Mouse (Mus musculus) heart, embryonic 11.5 days (tissue): Measurements from ENCODE around the gene Sept8. TPM values are rescaled to one million over a fixed set of nuclear protein-coding genes. Genes with fewer than 3 reads are reported as not detected.

Experiments used
- ATAC-seq: fragments of 200-750 bp; cut with Nextera tagmentation; replicated peaks from 2 replicates; pipeline ENCODE4 v1.8.0; 2017; ENCODE audit warnings: moderate library complexity; ENCODE audit not compliant: insufficient number of reproducible peaks, low FRiP score, low TSS enrichment
- H3K27ac ChIP-seq: fragments of 300-500 bp; sonication (generic); 2 replicates; pipeline ENCODE4 v1.5.1; 2014; ENCODE audit warnings: mild to moderate bottlenecking, low read depth, low read length
- H3K27me3 ChIP-seq: fragments of 300-500 bp; sonication (generic); 2 replicates; pipeline ENCODE4 v1.6.1; 2014; ENCODE audit warnings: mild to moderate bottlenecking, low read length, mixed read lengths; ENCODE audit not compliant: control insufficient read depth, insufficient read depth
- H3K36me3 ChIP-seq: fragments of 300-500 bp; sonication (generic); 2 replicates; pipeline ENCODE4 v1.6.1; 2014; ENCODE audit warnings: mild to moderate bottlenecking, low read length, moderate library complexity, mixed read lengths; ENCODE audit not compliant: control insufficient read depth, insufficient read depth
- H3K4me1 ChIP-seq: fragments of 300-500 bp; sonication (generic); 2 replicates; pipeline ENCODE4 v1.6.1; 2014; ENCODE audit warnings: low read length; ENCODE audit not compliant: control insufficient read depth, insufficient read depth
- H3K4me2 ChIP-seq: fragments of 300-500 bp; sonication (generic); 2 replicates; pipeline ENCODE4 v1.6.1; 2014; ENCODE audit warnings: mild to moderate bottlenecking, moderate library complexity
- H3K4me3 ChIP-seq: fragments of 300-500 bp; sonication (generic); 2 replicates; pipeline ENCODE4 v1.5.1; 2014; ENCODE audit warnings: low read depth, low read length
- H3K9ac ChIP-seq: fragments of 300-500 bp; sonication (generic); 2 replicates; pipeline ENCODE4 v1.6.1; 2014; ENCODE audit warnings: mild to moderate bottlenecking, low read depth, low read length, moderate library complexity
- H3K9me3 ChIP-seq: fragments of 300-500 bp; sonication (generic); replicated peaks from 2 replicates; pipeline ENCODE4 v1.6.1; 2016; ENCODE audit warnings: low read length; ENCODE audit not compliant: control insufficient read depth
- WGBS: fragments of 180-500 bp; shearing (Covaris S2); extraction: QIAGEN DNeasy Blood & Tissue Kit; methylation state at CpG from one replicate; pipeline ENCODE4 v1.1.7; 2014; ENCODE audit not compliant: insufficient replicate concordance; 5-methylcytosine and 5-hydroxymethylcytosine counted together
- polyA plus RNA-seq: library from polyadenylated mRNA; unstranded; fragments of >200 nt; fragmentation: Nextera tagmentation; extraction: Ambion mirVana; gene quantifications from 2 replicates; pipeline ENCODE4 v1.2.1, GENCODE M21; 2014

Sept8 gene
- polyA plus RNA-seq, 1 experiment from 2014 or later = 18.8 TPM

DNA sequence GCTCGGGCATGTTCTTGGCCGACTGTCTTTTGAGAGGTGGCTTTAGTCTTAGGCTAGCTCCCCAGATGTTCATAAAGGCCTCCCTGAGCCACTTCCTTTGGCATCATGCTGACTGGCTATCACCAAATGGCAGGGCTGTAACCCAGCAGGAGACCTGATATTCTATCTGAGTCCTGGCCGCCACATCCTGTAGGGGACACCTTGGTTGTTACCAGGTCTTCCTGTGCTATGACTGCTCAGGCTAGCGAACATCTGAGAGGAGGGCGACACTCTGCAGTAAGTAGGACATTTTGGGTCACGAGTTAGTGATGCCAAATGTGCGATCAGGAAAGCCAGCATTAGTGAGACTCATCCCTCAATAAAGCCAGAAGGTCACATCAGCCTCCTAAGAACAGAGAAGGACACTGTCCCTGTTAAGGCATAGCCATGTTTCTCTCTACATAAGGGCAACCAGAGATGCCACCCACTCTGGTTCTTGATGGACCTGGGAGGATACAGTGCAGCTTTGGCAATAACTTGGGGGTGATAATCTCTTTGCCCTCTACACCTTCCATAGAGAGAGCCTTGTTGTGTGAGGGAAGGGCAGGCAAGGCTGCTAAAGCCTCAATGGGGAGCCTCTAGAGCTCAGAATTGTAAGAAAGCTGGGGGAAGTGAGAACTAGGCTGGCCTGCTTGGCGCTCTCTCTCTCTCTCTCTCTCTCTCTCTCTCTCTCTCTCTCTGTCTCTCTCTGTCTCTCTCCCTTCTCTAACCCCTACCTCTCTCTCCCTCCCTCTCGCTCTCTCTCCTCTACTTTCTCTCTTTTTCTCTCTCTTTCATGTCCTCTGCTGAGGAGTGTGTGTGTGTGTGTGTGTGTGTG is 9.6 kb downstream of the Sept8 start:
- peaks cover 34% of the 10 kb centered on the region for H3K4me1 ChIP-seq
- H3K9ac ChIP-seq = no peak overlapping the region
- ATAC-seq = no peak
- no peaks in the 10 kb centered on the region for H3K27me3 ChIP-seq
- no peaks in the 10 kb centered on the region; the same call in 1 of the 2 replicates for H3K36me3 ChIP-seq
- H3K27ac ChIP-seq = no peak overlapping the region
- no peaks in the 10 kb centered on the region for H3K9me3 ChIP-seq
- WGBS = 46% methylated on average over 9 of the region's 9 CpGs
- no peak overlapping the region for H3K4me3 ChIP-seq
- H3K4me2 ChIP-seq = no peak overlapping the region

DNA sequence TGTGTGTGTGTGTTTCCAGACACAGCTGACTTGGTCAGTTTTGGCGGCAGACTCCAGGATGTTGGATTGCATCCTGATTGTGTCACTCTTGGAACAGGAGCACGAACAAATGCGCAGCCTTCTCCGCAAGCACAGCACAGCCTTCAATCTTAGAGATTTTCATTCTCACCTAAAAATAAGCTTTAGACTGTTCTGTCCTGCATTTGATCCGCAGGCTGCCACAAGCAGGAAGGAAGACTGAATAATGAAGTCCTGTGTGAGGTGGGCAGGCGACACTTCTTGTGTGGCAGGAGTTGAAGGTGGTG is 10.1 kb downstream of the Sept8 start:
- H3K36me3 ChIP-seq = peaks cover 4% of the 10 kb centered on the region
- no peaks in the 10 kb centered on the region for H3K9me3 ChIP-seq
- H3K27ac ChIP-seq = no peak overlapping the region
- H3K27me3 ChIP-seq = no peaks in the 10 kb centered on the region
- peaks cover 34% of the 10 kb centered on the region for H3K4me1 ChIP-seq
- no peak overlapping the region for H3K9ac ChIP-seq
- whole genome bisulfite sequencing = 44% methylated on average over 6 of the region's 6 CpGs
- peak overlapping the region; percentile 8; the same call in 1 of the 2 replicates for H3K4me2 ChIP-seq
- ATAC-seq = no peak
- H3K4me3 ChIP-seq = no peak overlapping the region

DNA sequence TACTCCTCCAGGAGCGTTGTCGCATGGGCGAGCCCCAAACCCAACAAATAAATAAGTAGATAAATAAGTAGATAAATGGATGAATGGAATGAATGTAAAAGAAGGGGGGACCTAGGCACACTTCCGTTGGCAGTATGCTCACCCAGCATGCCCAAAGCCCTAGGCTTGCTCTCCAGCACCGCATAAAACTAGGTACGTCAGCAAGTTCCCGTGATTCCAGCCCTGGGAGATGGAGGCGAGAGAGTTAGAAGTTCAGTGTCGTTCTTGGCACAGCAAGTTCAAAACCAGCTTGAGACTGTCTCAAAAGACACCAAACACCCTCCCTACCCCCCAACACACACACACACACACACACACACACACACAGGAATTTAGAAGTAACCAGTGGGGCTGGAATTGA is 10.9 kb downstream of the Sept8 start:
- Histone ChIP-seq H3K27me3 (no peaks in the 10 kb centered on the region), H3K4me1 (peaks cover 29% of the 10 kb centered on the region), H3K9ac (no peak overlapping the region), H3K4me3 (no peak overlapping the region), H3K27ac (no peak overlapping the region), H3K4me2 (no peak overlapping the region; the same call in 1 of the 2 replicates), H3K36me3 (peaks cover 10% of the 10 kb centered on the region), H3K9me3 (no peaks in the 10 kb centered on the region)
- 70% methylated on average over 9 of the region's 9 CpGs for WGBS
- ATAC-seq = no peak

DNA sequence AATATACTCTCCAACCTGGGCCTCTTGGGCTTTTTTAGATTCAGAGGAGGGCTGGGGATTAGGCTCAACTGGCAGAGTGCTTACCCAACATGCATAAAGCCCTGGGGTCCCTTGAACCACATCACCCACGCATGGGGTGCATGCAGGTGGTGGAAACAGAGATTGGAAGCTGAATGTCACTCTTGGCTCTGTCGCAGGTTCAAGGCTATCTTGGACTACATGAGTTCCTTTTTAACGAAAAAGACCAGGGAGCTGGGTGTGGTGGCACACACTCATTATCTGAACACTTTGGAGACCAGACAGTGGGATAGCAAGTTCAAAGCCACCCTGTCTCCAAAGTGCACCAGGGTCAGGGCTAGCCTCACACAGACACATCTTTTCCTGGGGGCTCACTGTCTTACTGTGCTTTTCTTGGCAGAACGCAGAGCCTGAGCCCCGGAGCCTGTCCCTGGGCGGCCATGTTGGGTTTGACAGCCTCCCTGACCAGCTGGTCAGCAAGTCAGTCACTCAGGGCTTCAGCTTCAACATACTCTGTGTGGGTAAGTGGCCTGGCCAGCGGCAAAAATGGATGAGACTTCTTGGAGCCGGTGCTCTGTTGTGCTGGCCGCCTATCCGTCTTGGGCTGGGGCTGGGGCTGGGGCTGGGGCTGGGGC is 12.6 kb downstream of the Sept8 start:
- Histone ChIP-seq H3K4me2 (no peak overlapping the region), H3K27ac (no peak overlapping the region), H3K27me3 (no peaks in the 10 kb centered on the region), H3K9ac (no peak overlapping the region), H3K4me1 (peaks cover 19% of the 10 kb centered on the region), H3K9me3 (no peaks in the 10 kb centered on the region), H3K4me3 (no peak overlapping the region), H3K36me3 (peaks cover 18% of the 10 kb centered on the region)
- WGBS = 86% methylated on average over 10 of the region's 10 CpGs
- no peak for ATAC-seq

DNA sequence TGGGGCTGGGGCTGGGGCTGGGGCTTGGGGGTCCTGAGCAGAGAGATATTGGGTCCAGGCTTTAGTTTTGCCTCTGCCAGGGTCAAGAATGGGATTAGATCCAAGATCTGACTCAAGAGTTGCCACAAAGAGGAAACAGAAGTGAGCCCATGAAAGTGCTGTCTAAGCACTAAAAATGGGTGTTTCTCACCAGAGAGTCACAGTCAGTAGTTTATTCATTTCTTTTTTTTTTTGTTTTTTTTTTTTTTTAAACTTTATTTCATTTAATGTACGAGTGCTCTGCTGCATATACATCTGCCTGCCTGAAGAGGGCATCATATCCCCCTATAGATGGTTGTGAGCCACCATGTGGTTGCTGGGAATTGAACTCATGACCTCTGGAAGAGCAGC is 13.2 kb downstream of the Sept8 start:
- ATAC-seq = no peak
- H3K27ac ChIP-seq = no peak overlapping the region
- no peaks in the 10 kb centered on the region for H3K9me3 ChIP-seq
- no peak overlapping the region for H3K9ac ChIP-seq
- H3K4me1 ChIP-seq = peaks cover 19% of the 10 kb centered on the region
- H3K27me3 ChIP-seq = no peaks in the 10 kb centered on the region
- peaks cover 20% of the 10 kb centered on the region for H3K36me3 ChIP-seq
- H3K4me2 ChIP-seq = no peak overlapping the region
- 96% methylated on average over 1 of the region's 1 CpGs for WGBS
- H3K4me3 ChIP-seq = no peak overlapping the region

DNA sequence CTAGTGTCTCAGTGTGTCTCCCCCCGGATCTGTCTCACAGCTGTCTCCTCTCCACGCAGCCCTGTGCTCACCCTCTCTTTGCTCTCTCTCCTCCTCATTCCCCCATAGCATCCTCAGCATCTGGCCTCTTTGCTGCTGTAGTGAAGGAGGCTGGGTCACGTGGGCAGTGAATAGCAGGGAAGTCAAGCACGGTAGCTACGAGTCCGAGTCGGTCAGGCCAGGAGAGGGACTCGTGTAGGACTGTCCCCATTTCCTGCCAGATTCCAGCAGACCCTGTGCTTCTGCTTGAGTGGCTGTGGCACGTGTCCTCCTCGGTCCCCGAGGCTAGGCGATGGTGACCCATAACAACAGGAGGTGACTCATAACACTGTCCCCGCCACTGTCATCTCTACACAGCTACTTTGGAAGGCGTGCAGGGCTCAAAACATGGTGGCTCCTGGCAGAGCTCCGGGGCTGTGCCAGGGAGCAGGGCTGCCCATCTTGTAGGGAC is 20.0 kb downstream of the Sept8 start:
- no peaks in the 10 kb centered on the region for H3K9me3 ChIP-seq
- no peak overlapping the region for H3K4me2 ChIP-seq
- no peak overlapping the region for H3K9ac ChIP-seq
- peaks cover 22% of the 10 kb centered on the region for H3K36me3 ChIP-seq
- H3K4me1 ChIP-seq = peaks cover 5% of the 10 kb centered on the region; the same call in 1 of the 2 replicates
- 74% methylated on average over 15 of the region's 15 CpGs for WGBS
- no peak overlapping the region for H3K27ac ChIP-seq
- no peak overlapping the region for H3K4me3 ChIP-seq
- ATAC-seq = no peak
- no peaks in the 10 kb centered on the region for H3K27me3 ChIP-seq

DNA sequence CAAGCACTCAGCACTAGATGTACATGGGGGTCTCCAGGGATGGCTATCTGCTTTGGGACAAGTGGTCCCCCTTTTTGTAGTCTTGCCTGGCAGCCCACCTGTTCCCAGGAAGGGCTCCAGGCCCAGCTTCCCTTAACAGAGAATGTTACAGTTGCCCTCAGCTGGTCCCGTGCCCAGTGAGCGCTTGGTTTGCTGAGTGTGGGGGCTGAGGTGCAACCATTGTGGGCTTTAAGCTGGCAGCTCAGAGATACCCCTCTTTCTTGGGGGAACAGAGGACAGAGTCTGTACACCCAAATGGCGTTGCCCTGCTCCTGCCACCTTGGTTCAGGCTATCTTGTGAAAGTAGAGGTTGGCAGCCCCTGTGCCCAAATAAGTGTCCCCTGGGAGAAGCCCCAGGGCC is 21.3 kb downstream of the Sept8 start:
- H3K4me3 ChIP-seq = no peak overlapping the region
- 83% methylated on average over 3 of the region's 3 CpGs for WGBS
- no peaks in the 10 kb centered on the region for H3K9me3 ChIP-seq
- no peak overlapping the region for H3K9ac ChIP-seq
- peaks cover 5% of the 10 kb centered on the region; the same call in 1 of the 2 replicates for H3K4me1 ChIP-seq
- H3K27me3 ChIP-seq = no peaks in the 10 kb centered on the region
- peaks cover 15% of the 10 kb centered on the region for H3K36me3 ChIP-seq
- no peak overlapping the region for H3K27ac ChIP-seq
- ATAC-seq = no peak
- H3K4me2 ChIP-seq = no peak overlapping the region

DNA sequence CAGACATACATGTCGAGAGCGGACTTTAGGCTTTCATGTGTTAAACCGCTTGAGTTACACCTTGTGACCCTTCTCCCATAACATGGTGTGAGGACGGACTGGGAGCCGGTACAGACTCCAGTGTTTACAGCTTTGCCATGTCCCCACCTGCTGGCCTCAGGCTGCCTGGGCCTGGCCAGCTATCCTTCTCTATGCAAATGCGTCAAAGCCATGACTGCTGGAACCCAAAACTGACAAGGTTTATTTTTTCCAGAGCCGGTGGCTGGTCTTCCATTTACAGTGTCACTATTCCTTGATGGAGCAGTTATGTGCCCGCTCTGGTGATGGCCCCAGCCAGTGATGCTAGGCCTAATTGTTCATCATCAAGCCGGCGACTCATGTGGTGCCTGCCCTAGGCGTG is 22.2 kb downstream of the Sept8 start:
- H3K4me1 ChIP-seq = peaks cover 5% of the 10 kb centered on the region; the same call in 1 of the 2 replicates
- no peaks in the 10 kb centered on the region for H3K9me3 ChIP-seq
- no peak overlapping the region for H3K9ac ChIP-seq
- no peak for ATAC-seq
- no peak overlapping the region for H3K27ac ChIP-seq
- no peak overlapping the region for H3K4me3 ChIP-seq
- no peaks in the 10 kb centered on the region for H3K27me3 ChIP-seq
- no peak overlapping the region for H3K4me2 ChIP-seq
- WGBS = 84% methylated on average over 11 of the region's 11 CpGs
- H3K36me3 ChIP-seq = peaks cover 9% of the 10 kb centered on the region
